Mouse (Mus musculus) limb, embryonic 15.5 days (tissue): Measurements from ENCODE around the gene Slco2a1. TPM values are rescaled to one million over a fixed set of nuclear protein-coding genes. Genes with fewer than 3 reads are reported as not detected.
A peak's percentile ranks its signal among the peaks of the same experiment; 100 is the strongest.

Source experiments
- ATAC-seq: fragments of 200-750 bp; cut with Nextera tagmentation; 2 replicates; pipeline ENCODE4 v1.8.0; 2017; ENCODE audit warnings: low read depth, moderate TSS enrichment; ENCODE audit not compliant: insufficient number of reproducible peaks, low FRiP score, low TSS enrichment
- H3K27ac ChIP-seq: fragments of 300-500 bp; sonication (generic); 2 replicates; pipeline ENCODE4 v1.5.1; 2015; ENCODE audit warnings: moderate library complexity, mild to moderate bottlenecking, inconsistent platforms
- H3K27me3 ChIP-seq: fragments of 300-500 bp; sonication (generic); 2 replicates; pipeline ENCODE4 v1.6.1; 2015; ENCODE audit warnings: inconsistent platforms
- H3K36me3 ChIP-seq: fragments of 300-500 bp; sonication (generic); 2 replicates; pipeline ENCODE4 v1.6.1; 2015; ENCODE audit warnings: inconsistent platforms
- H3K4me1 ChIP-seq: fragments of 300-500 bp; sonication (generic); 2 replicates; pipeline ENCODE4 v1.6.1; 2015; ENCODE audit warnings: inconsistent platforms
- H3K4me2 ChIP-seq: fragments of 300-500 bp; sonication (generic); 2 replicates; pipeline ENCODE4 v1.6.1; 2015; ENCODE audit warnings: mild to moderate bottlenecking, inconsistent platforms
- H3K4me3 ChIP-seq: fragments of 300-500 bp; sonication (generic); 2 replicates; pipeline ENCODE4 v1.5.1; 2015; ENCODE audit warnings: mild to moderate bottlenecking, inconsistent platforms
- H3K9ac ChIP-seq: fragments of 300-500 bp; sonication (generic); 2 replicates; pipeline ENCODE4 v1.6.1; 2015; ENCODE audit warnings: inconsistent platforms
- H3K9me3 ChIP-seq: fragments of 300-500 bp; sonication (generic); 2 replicates; pipeline ENCODE4 v1.6.1; 2016; ENCODE audit warnings: inconsistent platforms
- WGBS: fragments of 180-500 bp; shearing (Covaris S2); methylation state at CpG from one replicate; pipeline ENCODE4 v1.1.7; 2015; 5-methylcytosine and 5-hydroxymethylcytosine counted together
- polyA plus RNA-seq: library from polyadenylated mRNA; unstranded; fragments of >200 nt; fragmentation: Nextera tagmentation; extraction: Ambion mirVana; gene quantifications from 2 replicates; pipeline ENCODE4 v1.2.1, GENCODE M21; 2015

The Slco2a1 gene
- polyA plus RNA-seq, 1 experiment from 2014 or later: 6.2 TPM

DNA sequence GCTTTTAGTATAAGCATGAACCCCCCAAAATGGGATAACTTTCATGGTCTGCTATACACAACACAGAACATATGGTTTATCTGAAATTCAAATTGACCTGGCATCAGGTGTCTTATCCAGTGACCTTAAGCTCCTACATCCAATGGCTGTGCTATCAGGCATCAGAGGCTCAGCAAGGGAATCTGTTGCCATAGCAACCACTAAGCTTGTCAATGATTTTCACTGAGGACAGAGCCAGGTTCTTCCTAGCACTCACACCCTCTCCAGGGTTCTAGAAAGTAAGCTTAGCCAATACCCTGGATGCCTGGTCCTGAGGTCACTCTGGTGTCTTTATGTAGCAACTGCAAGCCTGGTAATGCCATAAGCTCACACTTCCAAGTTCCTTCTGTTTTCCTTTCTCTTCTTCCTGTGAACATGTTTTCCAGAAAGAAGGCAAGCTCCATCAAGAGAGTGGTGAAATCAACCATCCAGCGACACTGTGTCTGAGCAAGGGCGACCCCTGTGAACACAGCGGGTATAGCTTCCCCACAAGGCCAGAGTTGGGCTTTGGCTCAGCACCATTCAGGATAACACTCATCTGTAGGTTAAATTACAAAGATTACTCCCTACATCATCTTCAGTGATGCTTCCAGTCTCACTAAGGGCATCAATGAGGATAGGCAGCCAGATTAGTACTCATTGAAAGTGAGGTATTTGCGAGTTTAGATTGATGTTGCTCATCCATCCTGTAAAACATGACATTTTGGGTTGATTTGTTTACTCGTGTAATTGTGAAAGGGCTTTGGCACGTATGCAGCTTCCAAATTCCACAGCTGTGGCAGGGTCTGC is 2.0 kb downstream of the Slco2a1 start:
- 51% methylated on average over 6 of the region's 6 CpGs for WGBS
- H3K4me2 ChIP-seq: no peak overlapping the region
- H3K4me3 ChIP-seq: no peak overlapping the region
- no peaks in the 10 kb centered on the region for H3K36me3 ChIP-seq
- ATAC-seq: no peak
- H3K9me3 ChIP-seq: no peaks in the 10 kb centered on the region
- H3K27me3 ChIP-seq: no peaks in the 10 kb centered on the region
- H3K4me1 ChIP-seq: no peaks in the 10 kb centered on the region
- H3K9ac ChIP-seq: no peak overlapping the region
- H3K27ac ChIP-seq: no peak overlapping the region

DNA sequence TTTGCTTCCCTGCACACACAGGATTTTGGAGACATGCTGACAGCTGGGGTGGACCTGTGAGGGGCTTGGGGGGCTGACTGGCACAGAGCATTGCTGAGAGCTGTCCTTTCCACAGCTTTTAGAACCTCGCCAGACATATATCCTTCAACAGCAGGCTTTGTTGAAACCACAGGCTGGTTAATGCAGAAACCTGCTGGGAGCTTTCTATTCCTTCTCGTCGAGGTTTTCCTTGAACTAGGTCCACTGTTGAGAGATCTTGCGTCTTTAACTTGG is 2.6 kb downstream of the Slco2a1 start:
- no peak overlapping the region for H3K9ac ChIP-seq
- H3K36me3 ChIP-seq: no peaks in the 10 kb centered on the region
- no peak overlapping the region for H3K4me3 ChIP-seq
- 66% methylated on average over 4 of the region's 4 CpGs for WGBS
- H3K9me3 ChIP-seq: no peaks in the 10 kb centered on the region
- no peak overlapping the region for H3K4me2 ChIP-seq
- no peaks in the 10 kb centered on the region for H3K27me3 ChIP-seq
- H3K4me1 ChIP-seq: no peaks in the 10 kb centered on the region
- no peak for ATAC-seq
- no peak overlapping the region for H3K27ac ChIP-seq

DNA sequence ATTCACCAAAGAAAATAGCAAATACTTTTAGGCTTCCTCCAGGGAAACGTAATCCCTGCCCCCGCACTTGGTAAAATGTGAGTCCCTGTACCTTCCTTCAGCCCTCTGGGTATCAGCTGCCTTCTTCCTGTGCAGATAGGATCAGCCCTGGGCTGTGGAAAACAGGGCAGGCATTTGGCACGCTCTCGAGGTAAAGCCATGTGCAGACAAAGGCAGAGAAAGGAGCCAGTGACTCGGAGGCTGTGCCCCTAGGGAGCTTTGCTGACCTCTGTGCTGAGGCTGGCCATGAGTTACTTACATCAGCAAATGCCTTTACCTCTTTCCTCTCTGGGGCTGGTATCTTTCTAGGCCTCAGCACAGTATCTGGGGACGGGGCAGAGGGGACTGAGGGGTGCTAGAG is 4.4 kb downstream of the Slco2a1 start:
- Histone ChIP-seq H3K27me3 (no peaks in the 10 kb centered on the region), H3K4me2 (no peak overlapping the region), H3K27ac (no peak overlapping the region), H3K9me3 (no peaks in the 10 kb centered on the region), H3K4me1 (no peaks in the 10 kb centered on the region), H3K36me3 (no peaks in the 10 kb centered on the region), H3K4me3 (no peak overlapping the region), H3K9ac (no peak overlapping the region)
- no peak for ATAC-seq
- 50% methylated on average over 6 of the region's 6 CpGs for WGBS

DNA sequence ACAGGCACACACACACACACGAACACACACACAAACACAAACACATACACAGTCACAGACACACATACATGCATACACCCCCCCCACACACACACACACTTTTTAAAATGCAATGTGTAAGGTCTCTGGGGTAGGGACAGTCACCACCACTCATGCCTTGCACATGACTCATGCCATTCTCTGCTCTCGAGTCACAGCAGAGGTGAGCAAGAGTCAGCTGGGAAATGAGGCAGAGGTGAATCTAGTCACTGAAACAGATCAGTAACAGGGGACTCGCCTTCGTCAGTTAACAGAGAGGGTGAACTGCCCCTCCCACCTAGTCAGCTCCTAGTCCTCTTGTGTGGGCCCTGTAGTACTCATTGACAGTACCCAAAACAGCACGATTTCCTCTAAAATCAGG is 5.3 kb downstream of the Slco2a1 start:
- Histone ChIP-seq H3K27me3 (no peaks in the 10 kb centered on the region), H3K9ac (no peak overlapping the region), H3K9me3 (no peaks in the 10 kb centered on the region), H3K4me1 (no peaks in the 10 kb centered on the region), H3K4me3 (no peak overlapping the region), H3K36me3 (no peaks in the 10 kb centered on the region), H3K4me2 (no peak overlapping the region), H3K27ac (no peak overlapping the region)
- ATAC-seq: no peak
- WGBS: 78% methylated on average over 5 of the region's 5 CpGs

DNA sequence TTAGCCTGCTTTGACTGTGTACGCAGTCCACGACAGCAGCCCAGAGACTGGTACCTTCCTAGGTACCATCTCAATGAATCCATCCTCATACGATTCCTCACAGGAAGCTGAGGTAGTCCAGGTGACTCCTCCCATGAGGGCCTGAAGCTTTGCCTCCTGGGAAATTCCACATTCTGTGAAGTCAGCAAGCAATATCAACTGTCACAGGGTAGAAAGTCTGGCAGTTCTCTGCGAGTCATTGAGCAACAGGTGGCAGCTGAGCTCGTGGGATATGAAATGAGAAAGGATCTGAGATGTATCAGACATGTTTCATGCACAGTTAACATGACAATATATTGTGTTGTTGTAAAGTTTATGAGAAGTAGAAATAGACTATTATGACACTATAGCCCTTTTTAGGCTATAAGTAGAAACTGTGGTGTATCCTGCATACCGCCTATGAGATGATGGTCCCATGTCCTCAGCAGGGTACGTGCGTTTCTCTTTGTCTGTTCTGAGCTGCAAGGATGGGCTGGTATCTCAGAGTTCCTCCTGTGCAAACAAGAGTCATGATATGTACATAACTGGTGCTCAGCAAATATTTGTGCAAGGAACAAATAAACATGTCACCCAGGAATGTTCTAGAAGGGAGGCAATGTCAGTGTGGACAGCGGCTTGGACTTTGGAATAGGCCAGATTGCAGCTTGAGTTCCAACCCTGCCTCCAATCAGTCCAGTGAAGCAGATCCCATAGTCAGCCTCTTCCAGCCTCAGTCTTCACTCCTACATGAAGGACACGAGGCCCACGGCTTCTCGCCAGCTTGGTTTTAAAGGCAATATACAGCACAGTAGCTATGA is 7.5 kb downstream of the Slco2a1 start:
- H3K36me3 ChIP-seq: no peaks in the 10 kb centered on the region
- no peak for ATAC-seq
- no peak overlapping the region for H3K9ac ChIP-seq
- no peak overlapping the region for H3K4me3 ChIP-seq
- H3K27me3 ChIP-seq: no peaks in the 10 kb centered on the region
- no peak overlapping the region for H3K27ac ChIP-seq
- WGBS: 82% methylated on average over 12 of the region's 12 CpGs
- H3K9me3 ChIP-seq: no peaks in the 10 kb centered on the region
- no peak overlapping the region for H3K4me2 ChIP-seq
- H3K4me1 ChIP-seq: no peaks in the 10 kb centered on the region

DNA sequence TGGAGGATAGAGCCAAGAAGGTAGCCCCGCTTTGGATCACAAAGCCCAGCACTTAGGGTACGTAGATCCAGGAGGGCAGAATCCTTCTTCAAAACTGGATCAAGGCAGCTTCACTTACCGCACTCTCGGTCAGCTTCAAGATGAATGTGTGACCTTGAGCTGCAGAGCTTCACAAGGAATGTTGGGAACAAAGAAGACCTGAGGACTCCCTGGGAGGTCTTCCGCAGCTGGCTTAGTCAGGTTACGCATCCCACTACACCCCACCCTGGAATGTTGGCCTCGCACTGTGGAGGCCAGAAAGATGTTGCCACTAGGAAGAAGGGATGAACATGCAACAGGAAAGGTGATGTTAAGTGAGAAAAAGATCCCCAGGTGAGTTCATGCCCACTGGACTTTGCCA is 11.9 kb downstream of the Slco2a1 start:
- H3K4me1 ChIP-seq: no peaks in the 10 kb centered on the region
- H3K4me3 ChIP-seq: no peak overlapping the region
- no peak overlapping the region for H3K4me2 ChIP-seq
- no peak overlapping the region for H3K9ac ChIP-seq
- no peak for ATAC-seq
- no peaks in the 10 kb centered on the region for H3K36me3 ChIP-seq
- 75% methylated on average over 7 of the region's 7 CpGs for WGBS
- no peak overlapping the region for H3K27ac ChIP-seq
- no peaks in the 10 kb centered on the region for H3K9me3 ChIP-seq
- no peaks in the 10 kb centered on the region for H3K27me3 ChIP-seq

DNA sequence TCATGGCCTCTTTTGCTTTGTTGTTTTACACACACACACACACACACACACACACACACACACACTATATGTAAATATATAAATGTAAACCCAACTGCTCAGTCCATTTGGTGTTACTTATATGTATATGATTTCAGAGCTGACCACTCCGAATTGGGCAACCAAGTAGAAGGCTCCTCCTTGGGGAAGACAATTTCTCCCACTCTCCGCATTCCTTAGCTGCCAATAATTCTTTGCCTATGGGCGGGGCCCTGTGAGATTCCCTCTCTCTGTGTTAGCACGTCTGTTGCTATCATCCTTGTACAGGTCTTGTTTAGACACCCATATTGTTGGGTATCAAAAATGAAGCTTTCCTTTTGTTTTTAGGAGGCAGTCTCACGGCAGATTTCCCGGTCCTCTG is 15.8 kb downstream of the Slco2a1 start:
- 62% methylated on average over 6 of the region's 6 CpGs for WGBS
- no peak for ATAC-seq
- H3K9ac ChIP-seq: no peak overlapping the region
- H3K27ac ChIP-seq: no peak overlapping the region
- H3K9me3 ChIP-seq: no peaks in the 10 kb centered on the region
- no peak overlapping the region for H3K4me3 ChIP-seq
- H3K4me1 ChIP-seq: peaks cover 19% of the 10 kb centered on the region
- H3K4me2 ChIP-seq: no peak overlapping the region
- 0 out of 2 replicates have a peak, but pooled peaks cover 4% of the 10 kb centered on the region for H3K27me3 ChIP-seq
- no peaks in the 10 kb centered on the region for H3K36me3 ChIP-seq

DNA sequence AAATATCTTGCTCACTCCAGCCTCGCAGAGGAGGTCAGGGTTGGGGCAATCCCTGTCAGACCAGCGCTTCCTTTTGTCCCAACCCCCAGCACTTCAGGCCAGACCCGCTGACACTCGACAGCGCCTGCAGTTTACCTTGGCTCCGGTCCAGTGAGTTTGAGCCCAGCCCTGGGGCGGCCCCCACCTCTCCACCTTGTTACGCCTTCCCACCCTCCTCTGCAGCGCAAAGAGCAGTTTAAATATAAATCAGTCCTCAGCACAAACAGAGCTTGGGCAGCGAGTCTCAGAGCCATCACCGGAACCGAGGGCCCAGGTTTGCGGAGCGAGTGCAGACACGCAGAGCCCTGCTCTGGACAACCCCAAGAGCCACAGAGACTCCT is 19.2 kb downstream of the Slco2a1 start:
- Histone ChIP-seq H3K36me3 (no peaks in the 10 kb centered on the region), H3K4me2 (peak overlapping the region; percentile 92), H3K4me1 (peaks cover 21% of the 10 kb centered on the region), H3K4me3 (peak overlapping the region; percentile 48), H3K9me3 (no peaks in the 10 kb centered on the region), H3K9ac (no peak overlapping the region), H3K27me3 (0 out of 2 replicates have a peak, but pooled peaks cover 8% of the 10 kb centered on the region), H3K27ac (peak overlapping the region; percentile 50)
- peak; percentile 36; the same call in 1 of the 2 replicates for ATAC-seq
- WGBS: 4% methylated on average over 15 of the region's 15 CpGs

DNA sequence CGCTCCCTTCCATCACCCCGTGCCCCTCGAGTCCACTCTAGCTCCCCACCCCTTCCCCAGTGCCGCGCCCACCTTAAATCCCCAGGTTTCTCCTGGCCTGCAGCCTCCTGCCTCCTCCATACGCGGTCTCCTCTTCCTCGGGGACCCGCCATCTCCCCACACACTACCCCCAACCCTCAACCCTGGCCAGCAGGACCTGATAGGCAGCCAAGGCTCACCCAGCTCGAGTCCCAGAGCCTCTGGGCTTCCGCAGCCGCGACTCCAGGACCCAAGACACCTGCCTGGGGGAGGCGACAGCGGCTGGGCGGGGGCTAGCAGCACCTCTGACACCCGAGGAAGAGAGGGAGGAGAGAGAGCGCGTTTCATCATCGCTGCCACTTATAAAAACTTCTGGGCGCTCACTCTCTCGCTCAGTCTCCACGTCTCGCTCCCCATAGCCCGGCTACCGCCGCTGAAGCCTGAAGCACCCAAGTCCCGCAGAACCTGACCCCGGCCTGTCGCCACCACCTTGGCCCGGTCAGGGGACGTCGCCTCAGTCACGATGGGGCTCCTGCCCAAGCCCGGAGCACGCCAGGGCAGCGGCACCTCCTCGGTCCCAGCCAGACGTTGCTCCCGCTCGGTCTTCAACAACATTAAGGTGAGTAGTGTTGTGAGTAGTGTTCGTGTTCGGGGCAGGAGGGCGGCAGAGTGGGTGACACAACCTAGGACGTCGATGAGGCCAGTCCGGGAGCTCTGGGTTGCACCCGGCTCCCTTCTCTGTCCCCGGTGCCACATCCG is 19.8 kb downstream of the Slco2a1 start:
- peak overlapping the region; percentile 50 for H3K27ac ChIP-seq
- peak overlapping the region; percentile 48 for H3K4me3 ChIP-seq
- H3K9me3 ChIP-seq: no peaks in the 10 kb centered on the region
- peaks cover 21% of the 10 kb centered on the region for H3K4me1 ChIP-seq
- WGBS: under 1% methylated on average over 50 of the region's 50 CpGs
- 0 out of 2 replicates have a peak, but pooled peaks cover 8% of the 10 kb centered on the region for H3K27me3 ChIP-seq
- H3K9ac ChIP-seq: peak overlapping the region; percentile 29
- peak; percentile 44; the same call in 1 of the 2 replicates for ATAC-seq
- H3K36me3 ChIP-seq: no peaks in the 10 kb centered on the region
- peak overlapping the region; percentile 92 for H3K4me2 ChIP-seq

DNA sequence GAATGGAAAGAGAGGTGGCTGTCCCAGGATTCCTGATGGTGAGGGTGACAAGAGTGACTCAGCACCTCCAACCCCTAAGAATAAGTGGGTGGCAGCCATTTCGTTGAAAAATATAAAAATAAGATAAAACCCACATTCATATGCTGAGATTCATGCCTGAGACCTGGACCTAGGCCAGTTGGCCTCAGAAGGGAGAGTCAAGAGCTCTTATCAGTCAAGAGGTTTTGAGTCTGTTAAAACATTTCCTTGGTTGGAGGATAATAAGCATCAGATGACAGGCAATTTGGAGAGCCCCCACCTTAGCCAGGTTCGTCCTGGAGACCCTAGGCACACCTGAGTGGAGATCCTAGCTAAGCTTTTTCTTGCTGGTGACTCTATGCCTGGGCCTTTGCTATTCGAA is 21.6 kb downstream of the Slco2a1 start:
- Histone ChIP-seq H3K36me3 (no peaks in the 10 kb centered on the region), H3K27ac (no peak overlapping the region), H3K9me3 (no peaks in the 10 kb centered on the region), H3K4me1 (peaks cover 21% of the 10 kb centered on the region), H3K27me3 (0 out of 2 replicates have a peak, but pooled peaks cover 8% of the 10 kb centered on the region), H3K4me3 (no peak overlapping the region), H3K9ac (no peak overlapping the region), H3K4me2 (no peak overlapping the region)
- WGBS: 84% methylated on average over 3 of the region's 3 CpGs
- no peak for ATAC-seq

DNA sequence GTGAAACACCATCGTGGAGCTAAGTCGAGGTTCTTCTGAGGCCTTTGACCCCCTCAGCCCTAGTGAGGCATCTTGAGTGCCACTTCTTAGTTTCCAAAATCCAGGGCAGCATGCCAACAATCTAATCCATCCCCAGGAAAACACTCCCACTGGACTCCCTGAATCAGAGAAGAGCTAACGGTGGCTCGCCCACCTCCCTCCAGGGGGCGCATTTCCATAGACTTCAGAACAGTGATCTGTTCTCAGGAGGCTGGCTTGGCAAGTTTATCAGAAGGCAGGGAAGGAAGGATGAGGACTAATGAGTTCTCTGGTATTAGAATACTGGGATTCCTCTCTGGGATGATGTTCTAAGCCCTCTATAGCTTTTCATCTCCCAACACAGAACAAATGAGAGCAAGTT is 24.9 kb downstream of the Slco2a1 start:
- no peak for ATAC-seq
- WGBS: 10% methylated on average over 5 of the region's 5 CpGs
- no peak overlapping the region for H3K9ac ChIP-seq

More for the DNA sequence above, 24.9 kb downstream of the Slco2a1 start:
- H3K36me3 ChIP-seq: no peaks in the 10 kb centered on the region
- no peak overlapping the region for H3K27ac ChIP-seq
- no peaks in the 10 kb centered on the region for H3K9me3 ChIP-seq
- 0 out of 2 replicates have a peak, but pooled peaks cover 8% of the 10 kb centered on the region for H3K27me3 ChIP-seq
- H3K4me1 ChIP-seq: peaks cover 11% of the 10 kb centered on the region
- no peak overlapping the region for H3K4me3 ChIP-seq
- no peak overlapping the region for H3K4me2 ChIP-seq
